Mouse (Mus musculus) cortical plate, adult 2 months (tissue): ENCODE results near the gene 2610042L04Rik.
A peak's percentile ranks its signal among the peaks of the same experiment; 100 is the strongest.
"Not testable (repeated sequence)": the region's sequence is repeated elsewhere in the genome, so short reads cannot be mapped to it uniquely, and the experiment has no call there.

ENCODE experiments used
- CTCF ChIP-seq: fragments of 200-500 bp; IDR thresholded peaks from 2 replicates; pipeline ENCODE4 v1.5.1; 2011; ENCODE audit warnings: mild to moderate bottlenecking, control low read depth, low read length; ENCODE audit not compliant: insufficient read depth; ENCODE audit errors: extremely low read depth
- POLR2A ChIP-seq: fragments of 200-500 bp; IDR thresholded peaks from 2 replicates; pipeline ENCODE4 v1.6.1; 2011; ENCODE audit warnings: mild to moderate bottlenecking, low read length, control low read depth; ENCODE audit not compliant: insufficient read depth; ENCODE audit errors: extremely low read depth

- TF ChIP-seq CTCF = peak; percentile 3; the same call in 1 of the 2 replicates
- not testable (repeated sequence) for TF ChIP-seq POLR2A
Measured at GRCm38 (mm10) chr14:4335506-4335905, 943 bp downstream of the 2610042L04Rik start.
